Mouse (Mus musculus): ENCODE data around the gene Ash1l.

- TF ChIP-seq CTCF (IDR thresholded peaks at IDR 0.05; ENCODE audit: low read depth) (no peak), EP300 (IDR thresholded peaks at IDR 0.05; ENCODE audit: low read depth) (no peak)
Observed at GRCm38 (mm10) chr3:89058361-89058760, 107.9 kb downstream of the Ash1l start.

Data from heart, postnatal 0 days (tissue).